Mouse (Mus musculus) ES-Bruce4 (cell line): ENCODE data around the gene Snx7. TPM values are rescaled to one million over a fixed set of nuclear protein-coding genes. Genes with fewer than 3 reads are reported as not detected.

ENCODE experiments used
- H3K27ac ChIP-seq: 2 replicates; pipeline ENCODE4 v1.5.1; 2012; ENCODE audit warnings: low read length, inconsistent platforms; ENCODE audit not compliant: insufficient read depth
- H3K27me3 ChIP-seq: 2 replicates; pipeline ENCODE4 v1.6.1; 2012; ENCODE audit warnings: mild to moderate bottlenecking, low read length, inconsistent platforms; ENCODE audit not compliant: control insufficient read depth, poor library complexity, insufficient read depth, severe bottlenecking
- H3K36me3 ChIP-seq: 2 replicates; pipeline ENCODE4 v1.6.1; 2012; ENCODE audit warnings: inconsistent platforms, mild to moderate bottlenecking, low read length, moderate library complexity; ENCODE audit not compliant: control insufficient read depth, poor library complexity, insufficient read depth, severe bottlenecking
- H3K4me1 ChIP-seq: one replicate; pipeline ENCODE4 v1.8.1; 2011; ENCODE audit warnings: low read length; ENCODE audit not compliant: control insufficient read depth, insufficient read depth
- H3K4me3 ChIP-seq: 2 replicates; pipeline ENCODE4 v1.5.1; 2011; ENCODE audit warnings: low read depth, mild to moderate bottlenecking, low read length
- H3K9ac ChIP-seq: 2 replicates; pipeline ENCODE4 v1.6.1; 2012; ENCODE audit warnings: low read depth, mild to moderate bottlenecking, inconsistent platforms; ENCODE audit not compliant: poor library complexity, severe bottlenecking
- H3K9me3 ChIP-seq: replicated peaks from 2 replicates; pipeline ENCODE4 v1.6.1; 2012; ENCODE audit warnings: mild to moderate bottlenecking, low read length, inconsistent platforms; ENCODE audit not compliant: control insufficient read depth, poor library complexity, insufficient read depth, severe bottlenecking
- CTCF ChIP-seq: IDR thresholded peaks from one replicate; pipeline ENCODE4 v1.8.1; 2011; ENCODE audit warnings: low read depth, low read length
- EP300 ChIP-seq: IDR thresholded peaks from 2 replicates; pipeline ENCODE4 v1.6.1; 2011; ENCODE audit warnings: low read depth, low read length; ENCODE audit not compliant: insufficient read depth
- POLR2A ChIP-seq: IDR thresholded peaks from one replicate; pipeline ENCODE4 v1.8.1; 2011; ENCODE audit warnings: low read length; ENCODE audit not compliant: insufficient read depth
- polyA plus RNA-seq: library from polyadenylated mRNA; stranded (reverse); fragments of >200 nt; gene quantifications from 2 replicates; pipeline ENCODE4 v1.2.4, GENCODE M21; 2011; ENCODE audit warnings: low read depth; ENCODE audit not compliant: missing spikeins, insufficient read depth, insufficient read length

Snx7 gene
- polyA plus RNA-seq, 1 experiment: 13.0 TPM

DNA sequence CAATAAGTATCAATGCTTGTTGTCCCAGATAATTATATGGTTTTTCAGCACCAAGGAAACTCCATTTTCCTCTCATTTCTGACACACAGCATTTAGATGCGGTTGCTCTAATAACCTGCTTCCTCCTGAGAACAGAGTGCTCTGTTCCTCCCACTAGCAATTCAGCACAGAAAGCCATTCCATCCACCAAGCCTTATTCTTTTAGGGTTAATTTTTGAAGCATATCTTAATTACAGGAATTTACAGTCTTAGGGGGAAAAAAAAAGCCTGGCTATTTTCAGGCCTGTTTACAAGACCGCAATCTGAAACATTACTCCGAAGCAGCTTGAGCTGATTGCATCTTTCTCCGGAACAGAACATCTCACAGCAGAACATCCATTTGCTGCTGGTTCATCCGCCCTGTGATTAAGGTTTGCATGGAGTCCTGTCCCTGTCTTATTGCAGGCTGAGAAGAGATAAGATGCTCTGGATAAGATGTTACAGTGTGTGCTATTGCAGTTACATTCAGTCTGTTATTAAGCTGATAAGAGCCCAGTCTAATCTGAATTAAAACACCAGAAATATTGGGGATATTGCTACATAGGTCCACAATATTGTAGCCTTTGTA lies 116.5 kb downstream of the Snx7 start:
- Histone ChIP-seq H3K4me3 (no peak overlapping the region), H3K36me3 (no peaks in the 10 kb centered on the region), H3K27me3 (no peaks in the 10 kb centered on the region), H3K4me1 (no peaks in the 10 kb centered on the region), H3K9me3 (no peaks in the 10 kb centered on the region; the same call in none of the 2 replicates), H3K9ac (no peak overlapping the region), H3K27ac (no peak overlapping the region)
- TF ChIP-seq EP300: no peak
- TF ChIP-seq POLR2A: no peak
- TF ChIP-seq CTCF: no peak

DNA sequence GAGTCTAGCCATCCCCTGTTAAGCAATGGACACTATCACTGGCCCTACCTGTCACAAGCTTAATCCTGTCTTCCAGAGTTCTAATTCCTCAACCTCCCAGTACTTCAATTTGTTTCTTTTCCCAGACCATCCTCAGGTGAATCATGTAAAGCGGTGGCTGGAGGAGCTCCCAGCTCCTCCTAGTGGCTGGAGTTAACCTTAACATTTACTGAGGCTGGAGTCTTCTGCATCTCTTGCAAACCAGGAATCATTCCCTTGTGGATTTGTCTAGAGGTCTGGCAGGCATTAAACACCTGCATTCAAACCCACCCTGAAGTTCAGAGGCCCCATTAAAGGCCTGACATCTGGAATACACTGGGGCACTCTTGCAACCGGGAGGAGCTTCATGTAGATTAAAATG lies 117.1 kb downstream of the Snx7 start:
- Histone ChIP-seq H3K9ac (no peak overlapping the region), H3K27ac (no peak overlapping the region), H3K27me3 (no peaks in the 10 kb centered on the region), H3K9me3 (no peaks in the 10 kb centered on the region; the same call in none of the 2 replicates), H3K4me3 (no peak overlapping the region), H3K4me1 (no peaks in the 10 kb centered on the region), H3K36me3 (no peaks in the 10 kb centered on the region)
- TF ChIP-seq POLR2A (no peak), CTCF (peak; percentile 14)

DNA sequence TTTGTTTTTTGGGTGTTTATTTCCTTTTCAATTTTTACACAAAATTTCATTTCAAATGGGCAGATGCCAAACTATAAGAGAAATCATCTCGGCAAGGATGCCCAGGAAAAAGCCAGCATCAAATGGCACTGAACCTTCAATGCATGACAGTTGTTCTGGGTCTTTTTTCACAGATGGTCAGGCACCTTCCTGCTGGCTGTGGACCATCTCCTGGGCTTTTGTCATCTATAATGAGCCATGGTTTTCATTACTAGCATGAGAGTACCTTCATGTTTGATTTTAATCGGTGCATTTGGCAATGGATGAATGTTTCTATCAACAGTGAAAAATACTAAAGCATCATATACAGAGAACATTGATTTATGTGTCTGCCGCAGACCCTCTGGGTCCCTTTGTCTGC lies 119.5 kb downstream of the Snx7 start:
- Histone ChIP-seq H3K27me3 (no peaks in the 10 kb centered on the region; the same call in 1 of the 2 replicates), H3K9ac (no peak overlapping the region), H3K9me3 (no peaks in the 10 kb centered on the region; the same call in none of the 2 replicates), H3K4me1 (no peaks in the 10 kb centered on the region), H3K27ac (no peak overlapping the region), H3K4me3 (no peak overlapping the region), H3K36me3 (no peaks in the 10 kb centered on the region)
- no peak for TF ChIP-seq POLR2A
- no peak for TF ChIP-seq EP300
- TF ChIP-seq CTCF: no peak

DNA sequence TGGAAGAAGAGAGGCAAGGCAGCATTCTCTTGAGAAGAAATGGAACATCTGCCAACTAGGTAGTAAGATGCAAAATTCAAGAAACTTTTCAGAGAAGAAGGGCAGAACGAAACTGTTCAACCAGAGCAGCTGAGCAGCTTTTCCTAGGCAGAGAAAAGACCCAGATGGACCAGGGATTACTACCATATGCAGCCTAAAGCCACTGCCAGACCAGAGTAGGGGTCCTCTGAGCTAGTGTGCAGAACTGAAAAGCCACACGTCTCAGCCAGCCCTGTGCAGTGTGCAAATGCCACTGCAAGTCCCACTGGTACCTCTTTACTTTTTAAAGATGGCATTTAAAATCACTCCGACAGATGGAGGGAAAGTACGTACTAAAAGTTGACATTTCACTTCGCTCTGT lies 129.0 kb downstream of the Snx7 start:
- Histone ChIP-seq H3K4me3 (no peak overlapping the region), H3K27me3 (no peaks in the 10 kb centered on the region), H3K9ac (no peak overlapping the region), H3K4me1 (no peaks in the 10 kb centered on the region), H3K27ac (no peak overlapping the region), H3K36me3 (no peaks in the 10 kb centered on the region), H3K9me3 (no peaks in the 10 kb centered on the region)
- no peak for TF ChIP-seq EP300
- TF ChIP-seq CTCF: no peak
- TF ChIP-seq POLR2A: no peak

DNA sequence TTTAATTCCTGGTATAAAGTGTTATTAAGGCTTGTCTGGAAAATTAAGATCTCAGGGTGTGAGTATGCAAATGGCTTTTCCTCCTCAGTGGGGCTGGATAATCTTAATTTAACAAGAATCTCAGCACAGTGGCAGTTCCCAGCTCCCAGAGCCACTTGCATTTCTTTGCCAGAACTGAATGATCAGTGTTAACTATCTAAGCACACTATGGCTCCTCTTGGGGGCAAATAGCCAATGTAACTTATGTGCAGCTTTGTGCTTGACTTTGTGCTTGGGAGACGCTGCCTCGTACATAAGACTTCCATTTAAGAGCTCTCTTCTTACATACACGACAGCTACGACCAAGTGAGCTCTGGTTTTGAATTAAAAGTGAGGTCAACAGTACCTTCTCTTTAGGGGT lies 136.1 kb downstream of the Snx7 start:
- Histone ChIP-seq H3K9ac (no peak overlapping the region), H3K9me3 (no peaks in the 10 kb centered on the region), H3K4me3 (no peak overlapping the region), H3K27me3 (no peaks in the 10 kb centered on the region), H3K27ac (no peak overlapping the region), H3K36me3 (no peaks in the 10 kb centered on the region), H3K4me1 (no peaks in the 10 kb centered on the region)
- TF ChIP-seq POLR2A: no peak
- no peak for TF ChIP-seq CTCF
- TF ChIP-seq EP300: no peak
